Mouse (Mus musculus): ENCODE data around the gene Capn3. TPM values are rescaled to one million over a fixed set of nuclear protein-coding genes. Genes with fewer than 3 reads are reported as not detected.

Gene Capn3
- 0.40 and 0.90 TPM in 2 replicates for polyA plus RNA-seq (2015; fragmentation: Nextera tagmentation; extraction: Ambion mirVana)

DNA sequence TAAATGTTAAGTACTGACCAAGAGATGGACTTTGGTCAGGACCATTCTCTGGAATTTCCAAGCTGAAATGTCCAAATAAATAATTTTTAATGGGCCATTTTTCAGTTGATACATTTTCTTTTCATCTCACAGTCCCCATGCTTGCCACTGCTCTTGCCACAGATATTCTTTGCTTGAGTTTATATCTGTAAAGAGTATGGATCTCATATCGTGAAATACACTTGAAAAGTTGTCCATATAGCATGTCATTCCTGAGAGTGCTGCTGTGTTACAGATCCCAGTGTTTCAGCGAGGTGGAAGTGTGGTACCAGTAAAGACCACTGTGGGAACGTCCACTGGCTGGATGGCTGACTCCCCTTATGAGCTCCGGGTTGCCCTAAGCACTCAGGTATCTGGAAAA lies at the start of gene Capn3:
Gene Capn3 (plus strand): TSS at position 301 of the 400 bp plus-strand sequence.
- Histone ChIP-seq H3K4me2 (replicated peaks; ENCODE audit: low read depth) (no peak within 1 kb of the TSS), H3K27ac (replicated peaks) (no peak within 1 kb of the TSS), H3K9ac (ENCODE audit: low read length) (no peak within 1 kb of the TSS), H3K27me3 (ENCODE audit: control insufficient read depth, insufficient read depth, low read length) (no peaks in the 10 kb centered on the region), H3K36me3 (ENCODE audit: control insufficient read depth, insufficient read depth, low read length) (no peaks in the 10 kb centered on the region), H3K9me3 (ENCODE audit: control insufficient read depth, low read length) (no peaks in the 10 kb centered on the region), H3K4me3 (ENCODE audit: low read depth, low read length) (no peak within 1 kb of the TSS), H3K4me1 (replicated peaks; ENCODE audit: control insufficient read depth, insufficient read depth) (no peaks in the 10 kb centered on the region)
- 70% methylated on average over 4 of the region's 4 CpGs for WGBS
- no peak for TF ChIP-seq CTCF (IDR thresholded peaks at IDR 0.05; ENCODE audit: low read depth)
- TF ChIP-seq EP300 (optimal IDR thresholded peaks at IDR 0.05) = no peak
- DNase-seq (ENCODE audit: low spot score) = no peak
- ATAC-seq (ENCODE audit: low FRiP score, low TSS enrichment) = no peak

DNA sequence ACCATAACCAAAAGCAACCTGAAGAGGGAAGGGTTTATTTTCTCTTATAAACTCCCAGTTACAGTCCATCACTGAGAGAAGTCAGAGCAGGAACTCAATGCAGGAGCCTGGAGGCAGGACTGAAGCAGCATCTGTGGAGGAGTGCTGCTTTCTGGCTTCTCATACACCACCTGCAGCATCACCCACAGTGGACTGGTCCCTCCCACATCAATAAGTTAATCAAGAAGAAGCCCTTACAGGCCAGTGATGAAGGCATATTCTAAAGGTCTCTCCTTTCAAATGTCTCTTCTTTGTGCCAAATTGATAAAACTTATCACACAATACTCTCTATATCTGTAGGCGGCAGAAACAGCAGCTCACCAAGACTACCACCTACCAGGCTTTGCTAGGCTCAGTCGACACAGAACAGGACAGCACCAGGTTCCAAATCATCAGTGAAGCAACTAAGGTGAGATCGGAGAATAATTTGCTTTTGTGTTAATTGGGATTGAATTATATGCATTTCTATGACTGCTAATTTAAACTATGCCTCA lies 44.7 kb upstream of the Capn3 start:
- ATAC-seq (ENCODE audit: low FRiP score, low TSS enrichment) = no peak
- Histone ChIP-seq H3K27ac (replicated peaks) (no peak overlapping the region), H3K4me1 (replicated peaks; ENCODE audit: control insufficient read depth, insufficient read depth) (no peaks in the 10 kb centered on the region), H3K4me2 (replicated peaks; ENCODE audit: low read depth) (no peak overlapping the region), H3K36me3 (ENCODE audit: control insufficient read depth, insufficient read depth, low read length) (no peaks in the 10 kb centered on the region), H3K9ac (ENCODE audit: low read length) (no peak overlapping the region), H3K9me3 (ENCODE audit: control insufficient read depth, low read length) (no peaks in the 10 kb centered on the region), H3K4me3 (ENCODE audit: low read depth, low read length) (no peak overlapping the region), H3K27me3 (ENCODE audit: control insufficient read depth, insufficient read depth, low read length) (no peaks in the 10 kb centered on the region)
- TF ChIP-seq EP300 (optimal IDR thresholded peaks at IDR 0.05) (no peak), CTCF (IDR thresholded peaks at IDR 0.05; ENCODE audit: low read depth) (no peak)
- no peak for DNase-seq (ENCODE audit: low spot score)
- 94% methylated on average over 3 of the region's 3 CpGs for WGBS

DNA sequence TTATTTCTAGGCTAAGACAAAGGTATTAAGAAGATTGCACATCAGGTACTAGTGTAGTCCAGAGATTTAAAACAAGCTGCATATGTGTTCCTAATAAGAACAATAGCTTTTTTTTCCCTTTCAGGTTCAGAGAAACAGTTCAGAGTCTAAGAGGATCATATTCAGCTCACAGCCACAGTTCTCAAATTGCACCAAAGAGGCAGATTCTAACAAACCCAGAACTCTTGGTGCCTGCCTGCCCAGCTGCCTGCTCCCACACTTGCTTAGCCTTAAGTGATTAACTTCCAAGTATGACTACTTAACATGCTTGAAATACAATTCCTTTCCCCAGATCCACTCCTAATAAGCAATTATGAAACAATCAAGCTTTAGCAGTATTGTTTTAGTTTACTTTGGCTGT lies 41.7 kb upstream of the Capn3 start:
- Histone ChIP-seq H3K9me3 (ENCODE audit: control insufficient read depth, low read length) (no peaks in the 10 kb centered on the region), H3K27me3 (ENCODE audit: control insufficient read depth, insufficient read depth, low read length) (no peaks in the 10 kb centered on the region), H3K4me3 (ENCODE audit: low read depth, low read length) (no peak overlapping the region), H3K4me1 (replicated peaks; ENCODE audit: control insufficient read depth, insufficient read depth) (no peaks in the 10 kb centered on the region), H3K4me2 (replicated peaks; ENCODE audit: low read depth) (no peak overlapping the region), H3K27ac (replicated peaks) (no peak overlapping the region), H3K36me3 (ENCODE audit: control insufficient read depth, insufficient read depth, low read length) (no peaks in the 10 kb centered on the region), H3K9ac (ENCODE audit: low read length) (no peak overlapping the region)
- ATAC-seq (ENCODE audit: low FRiP score, low TSS enrichment) = no peak
- no peak for DNase-seq (ENCODE audit: low spot score)
- no peak for TF ChIP-seq EP300 (optimal IDR thresholded peaks at IDR 0.05)
- TF ChIP-seq CTCF (IDR thresholded peaks at IDR 0.05; ENCODE audit: low read depth) = no peak

DNA sequence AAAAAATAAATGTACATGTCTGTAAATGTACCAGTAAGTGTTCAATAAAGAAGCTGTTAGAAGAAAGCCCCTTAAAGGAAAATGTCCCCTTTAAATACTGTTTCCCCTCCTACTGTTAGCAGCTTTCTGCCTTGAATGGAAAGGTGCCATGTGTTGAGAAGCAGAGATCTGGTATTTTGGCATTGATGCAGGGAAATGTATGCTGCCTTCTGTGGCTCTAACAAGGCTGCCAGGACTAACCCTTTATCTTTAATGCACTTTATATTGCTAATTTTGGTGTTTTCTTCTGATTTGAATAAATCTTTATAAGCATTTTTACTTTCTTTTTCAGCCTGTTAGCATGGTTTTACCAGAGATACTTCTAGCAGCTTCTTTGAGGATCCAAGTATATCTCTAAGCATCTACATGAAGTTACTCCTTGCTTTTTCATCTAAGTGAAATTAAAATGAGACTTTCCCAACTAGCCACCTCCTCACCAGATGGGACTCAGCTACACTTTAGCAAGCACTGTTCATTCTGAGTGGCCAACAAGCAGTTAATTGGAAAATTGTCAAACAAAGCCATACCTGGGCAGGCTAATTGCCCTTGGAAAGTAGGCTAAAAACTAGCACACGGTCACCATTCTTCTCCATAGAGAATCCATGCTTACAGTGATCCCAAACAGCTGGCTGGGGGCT lies 40.9 kb upstream of the Capn3 start:
- TF ChIP-seq CTCF (IDR thresholded peaks at IDR 0.05; ENCODE audit: low read depth) (no peak), EP300 (optimal IDR thresholded peaks at IDR 0.05) (no peak)
- Histone ChIP-seq H3K4me3 (ENCODE audit: low read depth, low read length) (no peak overlapping the region), H3K27me3 (ENCODE audit: control insufficient read depth, insufficient read depth, low read length) (no peaks in the 10 kb centered on the region), H3K9ac (ENCODE audit: low read length) (no peak overlapping the region), H3K36me3 (ENCODE audit: control insufficient read depth, insufficient read depth, low read length) (no peaks in the 10 kb centered on the region), H3K4me1 (replicated peaks; ENCODE audit: control insufficient read depth, insufficient read depth) (no peaks in the 10 kb centered on the region), H3K27ac (replicated peaks) (no peak overlapping the region), H3K9me3 (ENCODE audit: control insufficient read depth, low read length) (no peaks in the 10 kb centered on the region), H3K4me2 (replicated peaks; ENCODE audit: low read depth) (no peak overlapping the region)
- 65% methylated on average over 1 of the region's 1 CpGs for WGBS
- ATAC-seq (ENCODE audit: low FRiP score, low TSS enrichment) (no peak), DNase-seq (ENCODE audit: low spot score) (no peak)

DNA sequence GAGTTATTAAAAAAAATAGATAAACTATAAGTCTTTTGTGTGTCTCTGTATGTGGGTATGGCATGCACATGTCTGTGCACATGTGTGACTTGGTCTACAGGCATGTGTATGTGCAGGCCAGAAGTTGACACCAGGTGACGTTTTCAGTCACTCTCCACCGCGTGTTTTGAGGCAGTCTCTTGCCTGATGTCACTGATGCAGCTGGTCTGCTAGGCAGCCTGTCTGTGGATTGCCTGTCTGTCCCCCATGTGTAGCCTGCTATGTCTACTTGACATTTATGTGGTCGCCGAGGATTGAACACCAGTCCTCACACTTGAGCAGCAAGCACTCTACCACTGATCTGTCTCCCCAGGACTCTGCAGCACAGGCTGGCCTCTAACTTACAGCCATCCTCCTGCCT lies 31.4 kb upstream of the Capn3 start:
- no peak for DNase-seq (ENCODE audit: low spot score)
- H3K27ac ChIP-seq (replicated peaks) = no peak overlapping the region

DNA sequence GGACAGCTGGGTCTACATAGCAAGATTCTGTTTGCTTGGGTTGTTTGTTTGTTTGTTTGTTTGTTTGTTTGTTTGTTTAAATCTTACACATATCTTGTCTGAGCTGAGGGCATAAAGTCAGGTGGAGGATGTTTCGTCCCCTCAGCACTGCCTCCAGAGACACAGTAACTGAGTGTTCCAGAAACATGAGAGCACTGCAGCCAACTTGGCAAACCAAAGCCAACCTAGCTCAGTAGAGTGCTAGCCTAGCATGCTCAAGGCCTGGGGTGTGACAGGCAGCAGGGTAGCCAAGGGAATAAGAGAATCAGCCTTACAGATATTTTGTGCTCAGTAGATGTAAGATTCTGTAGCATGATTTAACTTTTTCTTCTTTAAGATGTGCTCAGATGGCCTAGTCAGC lies 11.3 kb upstream of the Capn3 start:
- no peaks in the 10 kb centered on the region for H3K4me1 ChIP-seq (replicated peaks; ENCODE audit: control insufficient read depth, insufficient read depth)
- H3K9ac ChIP-seq (ENCODE audit: low read length) = no peak overlapping the region
- H3K9me3 ChIP-seq (ENCODE audit: control insufficient read depth, low read length) = no peaks in the 10 kb centered on the region
- no peak overlapping the region for H3K4me3 ChIP-seq (ENCODE audit: low read depth, low read length)
- H3K27me3 ChIP-seq (ENCODE audit: control insufficient read depth, insufficient read depth, low read length) = no peaks in the 10 kb centered on the region
- no peak for TF ChIP-seq CTCF (IDR thresholded peaks at IDR 0.05; ENCODE audit: low read depth)
- no peak for TF ChIP-seq EP300 (optimal IDR thresholded peaks at IDR 0.05)
- no peak overlapping the region for H3K27ac ChIP-seq (replicated peaks)
- no peak for DNase-seq (ENCODE audit: low spot score)
- H3K4me2 ChIP-seq (replicated peaks; ENCODE audit: low read depth) = no peak overlapping the region
- WGBS = 82% methylated on average over 1 of the region's 1 CpGs
- H3K36me3 ChIP-seq (ENCODE audit: control insufficient read depth, insufficient read depth, low read length) = no peaks in the 10 kb centered on the region
- no peak for ATAC-seq (ENCODE audit: low FRiP score, low TSS enrichment)

More for the DNA sequence above, 31.4 kb upstream of the Capn3 start:
- Histone ChIP-seq H3K36me3 (ENCODE audit: control insufficient read depth, insufficient read depth, low read length) (no peaks in the 10 kb centered on the region), H3K4me3 (ENCODE audit: low read depth, low read length) (no peak overlapping the region), H3K4me2 (replicated peaks; ENCODE audit: low read depth) (no peak overlapping the region), H3K4me1 (replicated peaks; ENCODE audit: control insufficient read depth, insufficient read depth) (no peaks in the 10 kb centered on the region), H3K9me3 (ENCODE audit: control insufficient read depth, low read length) (no peaks in the 10 kb centered on the region), H3K9ac (ENCODE audit: low read length) (no peak overlapping the region), H3K27me3 (ENCODE audit: control insufficient read depth, insufficient read depth, low read length) (no peaks in the 10 kb centered on the region)
- 82% methylated on average over 5 of the region's 5 CpGs for WGBS
- no peak for TF ChIP-seq EP300 (optimal IDR thresholded peaks at IDR 0.05)
- no peak for TF ChIP-seq CTCF (IDR thresholded peaks at IDR 0.05; ENCODE audit: low read depth)
- no peak for ATAC-seq (ENCODE audit: low FRiP score, low TSS enrichment)

All from stomach, postnatal 0 days (tissue).